Mouse (Mus musculus): ENCODE measurements around the gene Plod2.

Gene Plod2

DNA sequence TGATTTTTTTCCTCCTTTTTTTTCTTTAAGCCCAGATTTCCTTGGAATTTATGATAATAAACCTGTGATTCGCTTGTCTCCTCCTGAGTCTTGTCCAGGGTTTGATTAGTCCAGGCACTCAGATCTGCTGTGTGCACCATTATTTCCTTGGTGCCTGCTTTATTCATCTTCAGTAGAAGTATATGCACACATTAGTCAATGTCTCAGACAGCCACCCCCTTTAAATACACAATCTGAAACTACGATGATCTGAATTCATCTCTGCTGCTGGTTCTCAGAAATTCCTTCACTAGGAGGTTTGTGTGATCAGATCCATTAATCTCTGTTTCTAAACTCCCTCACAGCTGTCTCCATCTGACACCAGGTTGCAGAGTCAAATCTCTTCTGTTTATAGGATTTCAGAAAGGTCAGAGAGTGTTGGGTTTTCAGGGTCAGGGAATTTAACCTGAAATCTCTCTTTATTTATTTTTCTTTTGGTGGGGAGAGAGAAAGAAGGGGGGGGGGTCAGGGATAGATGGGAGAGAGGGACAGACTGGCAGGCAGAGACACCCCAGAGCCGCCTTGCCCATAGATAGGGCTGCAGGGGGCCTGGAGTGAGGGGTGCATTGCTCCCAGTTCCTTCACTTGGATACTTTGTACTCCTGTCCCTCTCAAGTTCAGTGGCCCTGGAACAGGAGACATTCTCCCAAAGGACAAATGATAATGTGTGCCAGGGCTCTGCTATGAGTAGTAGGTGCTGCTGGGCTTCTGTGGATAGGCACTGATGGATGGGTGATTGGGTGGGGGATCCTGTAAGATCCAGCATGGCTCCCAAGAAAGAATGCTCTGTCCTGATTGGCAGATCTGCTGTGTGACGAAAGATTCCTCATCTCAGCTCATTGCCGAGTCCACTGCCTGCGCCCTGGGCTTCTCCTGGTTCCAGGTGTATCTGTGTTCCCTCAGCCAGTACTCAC lies 13.3 kb downstream of the Plod2 start:
- DNase-seq (ENCODE audit: low read depth): no peak

DNA sequence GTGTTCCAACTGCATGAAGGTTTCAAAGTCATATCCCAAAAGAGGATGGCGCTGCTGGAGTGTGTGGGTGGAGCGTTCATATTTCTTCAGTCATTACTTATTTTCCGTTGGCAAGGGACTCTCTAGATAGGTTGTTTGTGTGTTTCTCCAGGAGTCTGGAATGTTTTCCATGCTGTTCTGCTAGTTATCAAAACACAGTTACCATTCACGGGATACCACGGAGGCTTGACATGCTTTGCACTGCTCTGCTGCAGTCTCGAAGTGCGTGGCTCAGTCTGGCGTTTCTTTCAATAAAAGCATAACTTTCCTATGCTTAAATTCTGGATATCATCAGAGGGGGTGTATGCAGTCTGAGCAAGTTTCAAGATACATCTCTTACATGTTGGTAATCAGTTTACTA lies 17.7 kb downstream of the Plod2 start:
- no peak for DNase-seq (ENCODE audit: low read depth)

DNA sequence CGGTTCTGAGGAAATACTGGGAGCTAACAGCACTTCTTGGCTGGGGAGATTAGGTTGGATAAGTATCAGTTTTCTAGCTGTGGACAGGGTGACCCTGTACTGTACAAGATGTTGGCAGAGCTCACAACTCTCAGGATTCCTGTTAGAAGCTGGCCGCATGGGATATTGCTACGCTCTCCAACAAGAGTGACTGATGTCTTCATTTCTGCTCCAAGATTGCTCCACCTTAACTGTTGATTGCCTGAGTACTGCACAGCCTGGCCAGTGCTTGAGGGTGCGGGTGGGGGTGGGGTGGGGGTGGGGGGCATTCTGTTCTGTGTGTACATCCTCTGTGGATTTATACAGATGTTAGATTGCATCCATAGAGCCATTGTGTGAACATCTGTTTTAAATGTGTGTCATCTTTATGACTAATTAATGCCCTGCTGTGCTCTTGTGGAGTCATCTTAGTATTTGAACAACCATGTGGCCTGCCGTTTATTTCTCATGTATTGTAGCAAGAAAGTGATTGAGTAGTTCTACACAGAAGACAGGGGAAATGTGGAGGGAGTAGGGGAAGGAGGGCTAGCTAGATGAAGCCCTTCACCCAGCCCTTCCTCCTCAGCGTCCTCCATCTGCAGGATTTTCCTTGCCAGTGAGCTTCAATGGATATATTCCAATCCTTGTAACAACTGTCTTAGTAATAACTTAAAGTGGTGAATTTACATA lies 19.0 kb downstream of the Plod2 start:
- peak; percentile 84 for DNase-seq (ENCODE audit: low read depth)

- DNase-seq (ENCODE audit: low read depth): no peak
Observed at GRCm38 (mm10) chr9:92562416-92562815, 20.4 kb downstream of the Plod2 start.

DNA sequence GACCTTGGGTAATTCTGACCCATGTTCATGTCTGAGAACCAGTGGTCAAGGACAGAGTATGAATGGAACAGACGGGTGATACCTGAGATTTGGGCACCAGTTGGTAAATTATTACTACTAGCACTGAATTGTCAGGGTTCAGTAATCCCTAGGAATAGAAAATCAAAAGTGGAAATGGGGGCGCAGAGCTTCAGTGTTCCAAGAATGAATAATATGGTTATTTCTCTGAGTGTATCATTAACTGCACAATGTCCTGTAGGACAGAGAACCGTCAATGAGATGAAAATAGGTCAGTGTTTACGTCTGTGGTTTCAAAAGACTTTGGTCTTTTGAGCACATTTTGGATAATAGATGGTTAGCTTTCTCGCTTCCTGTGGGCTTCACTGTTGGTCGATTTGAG lies 21.3 kb downstream of the Plod2 start:
- no peak for DNase-seq (ENCODE audit: low read depth)

DNA sequence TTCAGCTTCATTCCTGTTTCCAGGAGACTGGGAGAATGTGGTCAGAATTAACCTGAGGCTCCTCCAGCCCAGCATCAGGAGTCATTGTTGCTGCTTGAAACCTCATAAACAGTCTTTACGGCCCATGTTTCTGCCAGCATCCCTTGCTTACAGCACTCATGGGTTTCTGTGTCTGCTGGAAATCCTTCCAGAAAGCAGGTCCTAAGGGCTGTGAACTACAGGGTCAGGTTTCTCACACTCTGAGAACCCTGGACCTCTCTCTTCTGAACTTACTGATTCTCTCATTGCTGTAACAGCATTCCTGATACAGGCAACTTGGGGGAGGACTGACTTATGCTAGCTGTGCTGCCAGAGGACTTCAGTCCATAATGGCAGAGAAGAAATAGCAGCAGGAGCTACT lies 22.4 kb downstream of the Plod2 start:
- DNase-seq (ENCODE audit: low read depth): no peak

GRCm38 (mm10) chr9:92566234-92566633 lies 24.2 kb downstream of the Plod2 start:
- DNase-seq (ENCODE audit: low read depth): no peak

GRCm38 (mm10) chr9:92567474-92567873 lies 25.5 kb downstream of the Plod2 start:
- DNase-seq (ENCODE audit: low read depth): no peak

DNA sequence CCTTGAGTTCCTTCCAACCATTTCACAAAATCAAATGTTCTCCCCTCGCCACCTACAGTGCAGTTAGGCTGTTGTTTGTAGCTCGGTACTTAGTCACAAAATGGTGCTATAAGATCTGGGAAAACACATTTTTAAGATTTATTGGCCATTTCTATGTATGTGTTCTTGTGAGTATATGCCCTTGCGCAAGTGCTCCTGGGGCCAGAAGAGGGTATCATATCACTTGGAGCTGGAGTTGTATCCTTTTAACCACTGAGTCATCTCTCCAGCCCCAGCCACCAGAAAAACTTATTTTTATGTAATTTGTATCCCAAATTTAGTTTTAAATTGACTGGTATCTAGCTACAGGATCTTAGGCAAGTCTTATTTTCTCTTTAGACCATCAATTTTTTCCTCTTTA lies 26.8 kb downstream of the Plod2 start:
- DNase-seq (ENCODE audit: low read depth): no peak

DNA sequence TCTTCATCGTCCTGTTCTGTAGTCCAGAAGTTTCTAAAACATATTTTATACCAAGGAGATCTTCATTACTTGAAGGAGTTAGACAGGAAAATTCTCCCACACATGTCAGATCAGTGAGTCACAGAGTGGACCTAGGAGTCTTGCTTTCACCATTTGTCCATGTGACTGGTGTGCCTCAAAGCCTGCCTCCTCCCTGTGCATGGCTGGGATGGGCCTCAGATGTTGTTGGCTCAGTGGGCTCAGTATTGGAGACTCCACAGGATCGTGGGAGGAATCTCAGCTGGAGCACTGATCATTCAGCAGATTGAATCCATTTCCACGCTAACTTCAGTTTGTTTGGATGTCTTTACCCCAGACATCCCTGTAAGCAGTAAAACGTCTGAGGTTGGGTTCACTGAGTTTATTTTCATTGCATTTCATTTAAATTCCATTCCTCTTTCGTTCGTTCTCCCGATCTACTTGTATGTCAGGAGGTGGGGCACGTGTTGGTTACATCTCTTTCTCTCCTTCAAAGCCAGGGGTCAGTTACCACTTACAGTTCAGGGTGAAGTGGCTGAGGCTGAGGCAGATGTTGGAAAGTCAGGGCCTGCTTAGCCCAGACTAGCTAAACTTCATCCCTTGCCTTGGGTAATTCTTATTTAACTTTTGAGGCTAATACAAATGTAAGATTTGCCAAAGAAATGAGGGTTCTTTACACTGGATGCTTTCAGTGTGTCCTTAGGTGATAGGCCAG lies 30.5 kb downstream of the Plod2 start:
- no peak for DNase-seq (ENCODE audit: low read depth)

DNA sequence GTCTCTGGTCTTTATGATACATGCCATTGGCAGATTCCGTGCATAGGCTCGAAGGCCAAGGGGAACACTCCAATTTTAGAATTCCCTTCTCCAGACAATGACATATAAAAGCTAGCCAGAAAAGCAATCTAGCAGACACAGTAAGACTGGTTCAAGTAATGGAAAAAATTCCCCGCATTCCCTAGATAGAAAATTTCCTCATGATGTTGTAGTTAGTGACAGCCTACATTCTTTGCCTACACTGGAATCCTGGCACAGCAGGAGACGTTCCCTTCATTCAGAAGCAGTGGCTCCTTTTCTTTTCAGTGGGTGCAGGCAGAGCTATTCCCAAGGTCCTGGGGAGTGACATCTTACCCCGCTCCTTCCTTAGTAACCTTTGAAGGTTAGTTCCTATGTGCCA lies 41.9 kb downstream of the Plod2 start:
- no peak for DNase-seq (ENCODE audit: low read depth)

DNA sequence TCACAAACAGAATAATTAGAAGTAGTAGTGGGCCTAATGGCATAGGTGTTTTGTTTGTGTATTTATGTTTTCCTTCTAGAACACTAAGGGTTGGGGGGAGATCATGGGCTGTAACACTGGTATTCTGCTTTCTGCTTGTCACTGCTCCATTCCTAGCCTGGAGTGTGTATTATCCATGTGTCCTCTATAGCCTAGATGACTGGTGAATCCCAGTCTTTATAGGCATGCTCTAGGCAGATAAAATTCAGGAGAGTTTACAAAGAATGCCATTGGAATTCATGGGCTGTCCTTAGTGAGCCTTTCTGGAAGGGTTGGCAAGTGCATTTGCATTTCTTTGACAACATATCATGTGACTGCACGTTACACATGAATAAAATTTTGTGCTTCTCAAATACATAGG lies 44.0 kb downstream of the Plod2 start:
- no peak for DNase-seq (ENCODE audit: low read depth)

- no peak for DNase-seq (ENCODE audit: low read depth)
Observed at GRCm38 (mm10) chr9:92587391-92587790, 45.4 kb downstream of the Plod2 start.

DNA sequence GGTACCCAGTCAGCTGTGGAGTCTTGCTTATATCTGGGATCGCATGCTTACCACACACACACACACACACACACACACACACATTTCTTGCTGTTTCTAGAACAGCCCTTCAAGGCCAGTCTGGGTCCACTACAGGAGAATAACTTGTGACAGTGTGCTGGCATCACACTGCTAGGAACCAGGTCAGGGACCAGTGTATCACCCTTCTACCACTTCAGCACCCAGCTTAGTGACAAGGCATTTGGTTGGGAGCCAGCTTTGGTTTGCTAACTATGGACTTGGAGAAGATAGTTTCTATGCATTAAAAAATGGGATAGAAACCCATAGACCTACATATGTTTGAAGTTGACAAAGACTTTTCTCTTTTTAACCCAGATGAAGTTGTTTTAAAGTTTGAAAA lies 46.2 kb downstream of the Plod2 start:
- DNase-seq (ENCODE audit: low read depth): no peak

DNA sequence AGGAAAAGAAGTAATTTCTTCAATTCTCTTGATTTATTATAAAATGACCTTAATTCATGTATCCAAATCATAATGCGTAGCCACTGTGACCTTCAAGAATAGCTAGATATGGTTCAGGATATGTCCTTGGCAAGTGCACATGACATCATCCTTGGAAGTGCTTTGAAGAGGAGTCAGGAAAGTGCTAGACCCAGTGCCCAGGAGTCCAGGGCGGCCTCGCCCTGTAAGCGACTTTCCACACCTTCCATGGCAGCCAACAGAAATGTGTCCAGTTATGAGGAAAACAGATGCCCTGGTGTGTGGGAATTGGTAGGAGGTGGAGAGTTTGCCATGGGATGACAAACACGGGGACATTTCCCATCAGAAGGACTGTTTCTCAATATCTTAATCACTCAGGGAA lies 47.0 kb downstream of the Plod2 start:
- DNase-seq (ENCODE audit: low read depth): no peak

GRCm38 (mm10) chr9:92591482-92591881 lies 49.5 kb downstream of the Plod2 start:
- DNase-seq (ENCODE audit: low read depth): no peak

GRCm38 (mm10) chr9:92592757-92593156 lies 50.7 kb downstream of the Plod2 start:
- DNase-seq (ENCODE audit: low read depth): no peak

DNA sequence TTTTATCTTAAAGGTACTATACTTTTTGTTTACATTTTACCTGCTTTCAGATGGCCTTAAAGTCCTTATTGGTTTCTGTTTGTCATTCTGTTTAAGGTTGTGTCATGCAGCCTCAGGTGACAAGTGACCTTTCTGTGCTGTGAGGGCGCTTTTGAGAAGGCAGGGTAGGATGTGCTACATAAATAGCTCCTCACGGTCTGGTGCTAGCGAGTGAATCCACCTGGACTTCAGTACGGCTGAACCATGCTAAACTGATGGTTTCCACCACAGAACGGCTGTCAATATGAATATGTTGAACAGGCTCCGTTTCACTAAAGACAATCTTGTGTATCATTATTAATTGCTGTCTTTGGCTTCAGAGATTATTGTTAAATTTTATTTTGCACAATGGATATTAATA lies 52.5 kb downstream of the Plod2 start:
- DNase-seq (ENCODE audit: low read depth): no peak

DNA sequence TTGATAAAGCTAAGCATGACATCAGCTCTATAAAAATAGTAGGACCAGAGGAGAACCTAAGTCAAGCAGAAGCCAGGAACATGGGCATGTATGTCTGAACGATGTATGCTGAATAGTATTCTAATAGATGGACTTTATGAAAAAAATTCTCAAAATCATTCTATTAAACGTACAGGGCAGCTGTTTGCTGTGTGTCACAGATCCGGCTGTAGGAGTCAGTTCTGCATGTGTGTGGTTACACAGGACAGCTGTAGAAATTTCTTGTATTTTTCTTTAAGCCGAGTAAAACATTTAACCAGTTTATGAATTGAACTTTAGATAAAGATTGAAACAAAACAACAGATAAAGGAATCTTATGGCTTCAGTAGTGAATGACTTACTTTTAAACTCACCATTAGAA lies 53.3 kb downstream of the Plod2 start:
- no peak for DNase-seq (ENCODE audit: low read depth)

GRCm38 (mm10) chr9:92596916-92597547 lies 55.0 kb downstream of the Plod2 start:
- DNase-seq (ENCODE audit: low read depth): no peak

GRCm38 (mm10) chr9:92597776-92598175 lies 55.8 kb downstream of the Plod2 start:
- no peak for DNase-seq (ENCODE audit: low read depth)

DNA sequence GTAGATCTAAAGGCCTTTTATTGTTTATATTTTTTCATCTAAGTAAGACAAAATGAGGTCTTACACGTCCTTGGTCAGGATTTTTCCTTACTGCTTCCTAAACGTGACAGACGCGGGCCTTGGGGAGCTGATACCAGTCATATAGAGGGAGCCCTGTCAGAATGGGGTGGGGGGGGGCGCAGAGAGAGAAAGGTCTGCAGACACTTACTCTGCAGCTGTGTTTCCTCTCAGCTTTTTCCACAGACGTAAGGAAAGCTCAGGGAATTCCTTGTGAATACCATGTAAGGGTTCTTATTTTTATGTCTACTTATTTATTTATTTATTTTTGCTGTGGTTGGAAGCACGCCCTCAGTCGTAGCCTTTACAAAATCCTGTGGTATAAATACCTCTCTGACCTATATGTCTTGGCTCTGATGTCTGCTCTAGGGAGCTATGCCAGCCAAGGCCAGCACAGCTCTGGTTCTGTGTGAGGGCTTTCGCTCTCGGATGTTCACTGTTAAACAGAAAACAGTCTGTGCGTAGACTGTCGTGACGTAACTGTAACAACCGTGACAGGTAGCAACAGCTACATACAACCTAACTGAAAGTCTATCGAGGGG lies 58.0 kb downstream of the Plod2 start:
- DNase-seq (ENCODE audit: low read depth): no peak
